Mouse (Mus musculus) skeletal muscle tissue, adult 2 months (tissue): ENCODE results near the gene Hhex.

ENCODE experiments used
- DNase-seq: peaks from one replicate; pipeline ENCODE4 v3.0.0-alpha.2; 2012; ENCODE audit warnings: low read depth, low spot score

Gene Hhex

DNA sequence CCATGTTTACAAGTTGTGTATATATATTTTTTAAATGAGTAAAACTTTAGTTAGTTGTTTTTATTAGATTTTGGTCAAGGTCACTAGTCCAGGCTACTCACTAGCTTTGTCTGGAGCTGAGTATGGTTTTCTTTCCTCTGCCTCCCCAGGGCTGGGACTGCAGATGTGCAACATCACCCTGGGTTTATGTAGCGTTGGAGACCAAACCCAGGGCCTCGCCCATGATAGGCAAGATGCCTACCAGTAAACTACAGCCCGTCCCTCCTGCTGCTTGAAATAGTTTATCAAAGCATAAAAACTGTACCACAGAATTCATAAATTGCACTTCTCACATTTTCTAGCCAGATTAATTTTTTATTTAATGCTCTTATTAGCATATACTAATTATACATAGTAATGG, 14.6 kb downstream of the Hhex start:
- no peak for DNase-seq

- no peak for DNase-seq
These were observed 20.9 kb downstream of the Hhex start for GRCm38 (mm10) chr19:37455528-37455927.

- DNase-seq, result no peak
These were observed 21.4 kb downstream of the Hhex start for GRCm38 (mm10) chr19:37455961-37456360.

DNA sequence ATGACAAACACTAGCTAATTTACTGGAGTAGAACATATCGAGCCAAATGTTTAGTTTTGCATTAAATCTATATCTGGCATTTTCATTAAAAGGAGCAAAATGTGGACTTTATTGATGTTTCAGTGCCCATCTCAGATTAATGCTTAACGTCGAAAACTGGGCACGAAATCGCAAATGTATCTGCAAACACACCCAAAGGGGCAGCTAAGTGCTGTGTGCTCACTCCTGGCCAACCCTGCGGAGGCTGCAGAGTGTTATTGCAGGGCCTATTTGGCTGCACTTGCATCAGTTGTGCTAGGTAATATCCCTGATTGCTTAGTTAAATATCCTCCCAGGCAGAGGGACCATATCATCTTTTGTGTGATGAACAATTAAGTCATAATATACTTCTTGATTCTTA, 23.4 kb downstream of the Hhex start:
- no peak for DNase-seq

DNA sequence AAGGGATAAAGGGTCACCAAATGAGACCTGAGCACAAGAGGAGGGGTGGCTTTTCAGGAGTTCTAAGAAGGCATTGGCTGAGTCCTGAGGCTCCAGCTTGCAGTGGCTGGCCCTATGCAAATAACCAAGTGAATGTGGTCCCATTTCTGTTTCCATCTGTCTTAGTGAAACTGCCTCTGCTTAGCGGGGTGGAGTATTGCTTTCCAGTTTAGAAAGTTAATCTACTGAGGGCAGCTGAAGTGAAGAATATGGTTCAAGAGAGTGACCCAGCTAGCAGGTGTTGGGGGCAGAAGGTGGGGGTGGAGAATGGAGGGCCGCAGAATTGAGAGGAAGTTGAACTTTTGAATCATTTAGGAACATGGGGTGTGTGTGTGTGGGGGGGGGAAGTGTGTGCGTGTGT, 31.8 kb downstream of the Hhex start:
- no peak for DNase-seq

- DNase-seq, result no peak
These were observed 32.4 kb downstream of the Hhex start for GRCm38 (mm10) chr19:37466978-37467377.

DNA sequence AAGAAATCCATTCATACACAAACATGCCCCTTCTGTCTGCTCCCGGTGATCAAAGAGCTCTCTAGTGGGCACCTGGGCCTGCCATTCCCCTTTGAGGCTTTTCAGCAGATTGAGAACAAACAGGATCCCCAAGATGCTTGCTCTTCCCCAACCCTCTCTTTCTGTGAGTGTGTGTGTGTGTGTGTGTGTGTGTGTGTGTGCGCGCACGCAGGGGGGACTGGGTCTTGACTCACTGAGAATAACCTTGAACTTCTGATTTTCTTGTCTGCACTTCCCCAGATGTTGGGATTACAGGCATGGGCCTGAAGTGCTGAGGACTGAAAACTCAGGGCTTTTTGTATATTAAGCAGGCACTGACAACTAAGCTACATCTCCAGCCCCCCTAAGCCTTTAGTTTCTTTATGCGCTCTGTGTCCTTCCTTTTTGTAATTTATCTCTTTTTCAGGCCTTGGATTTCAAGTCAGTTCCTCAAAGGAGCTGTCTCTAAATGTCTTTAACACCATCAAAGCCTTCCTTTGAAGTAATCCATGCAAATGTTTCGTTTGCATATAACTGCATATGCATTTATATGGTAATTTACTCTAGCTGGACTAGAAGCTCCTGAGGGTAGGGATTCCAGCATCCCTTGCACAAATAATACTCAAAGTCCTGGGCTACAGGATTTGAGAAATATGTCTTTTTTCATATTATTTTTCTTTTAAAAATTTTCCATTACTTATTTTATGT, 34.4 kb downstream of the Hhex start:
- DNase-seq, result no peak

- no peak for DNase-seq
These were observed 37.1 kb downstream of the Hhex start for GRCm38 (mm10) chr19:37471680-37472079.

DNA sequence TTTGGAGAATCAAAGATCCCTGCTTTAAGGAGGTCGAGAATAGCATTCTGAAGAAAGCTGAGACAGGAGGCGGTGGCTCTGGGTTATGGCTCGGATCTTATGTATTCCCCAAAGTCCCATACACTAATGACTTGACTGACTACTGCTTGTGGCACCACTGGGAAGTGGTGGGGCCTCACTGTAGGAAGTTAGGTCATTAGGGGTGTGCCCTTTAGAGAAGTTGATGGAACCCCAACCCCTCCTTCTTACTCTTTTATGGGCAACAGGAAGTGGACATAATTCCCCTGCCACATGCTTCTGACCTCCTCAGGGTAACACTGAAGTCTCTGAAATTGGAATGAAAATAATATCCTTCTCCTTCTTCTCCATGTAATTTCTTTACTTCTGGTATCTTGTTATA, 38.0 kb downstream of the Hhex start:
- no peak for DNase-seq

- DNase-seq, result no peak
These were observed 47.1 kb downstream of the Hhex start for GRCm38 (mm10) chr19:37481704-37482103.

GRCm38 (mm10) chr19:37482556-37483187, 48.1 kb downstream of the Hhex start:
- DNase-seq, result no peak

DNA sequence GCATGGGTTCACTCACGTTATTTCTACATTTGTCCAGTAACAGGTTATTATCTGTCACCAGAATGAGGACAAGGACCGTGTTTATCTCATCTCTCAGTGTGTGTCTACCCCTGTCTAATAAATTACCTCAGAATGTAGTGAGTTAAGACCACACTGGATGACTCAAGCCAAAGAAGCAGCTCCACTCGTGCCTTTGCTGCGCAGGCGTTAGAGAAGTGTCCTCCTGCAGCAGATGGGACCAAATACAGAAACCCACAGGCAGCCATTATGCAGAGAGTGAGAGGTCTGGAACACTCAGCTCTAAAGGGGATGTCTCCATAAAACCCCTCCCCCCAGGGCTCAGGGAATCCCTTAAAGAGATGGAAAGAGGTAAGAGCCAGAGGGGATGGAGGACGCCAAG, 50.2 kb downstream of the Hhex start:
- no peak for DNase-seq

GRCm38 (mm10) chr19:37486801-37487200, 52.2 kb downstream of the Hhex start:
- no peak for DNase-seq

DNA sequence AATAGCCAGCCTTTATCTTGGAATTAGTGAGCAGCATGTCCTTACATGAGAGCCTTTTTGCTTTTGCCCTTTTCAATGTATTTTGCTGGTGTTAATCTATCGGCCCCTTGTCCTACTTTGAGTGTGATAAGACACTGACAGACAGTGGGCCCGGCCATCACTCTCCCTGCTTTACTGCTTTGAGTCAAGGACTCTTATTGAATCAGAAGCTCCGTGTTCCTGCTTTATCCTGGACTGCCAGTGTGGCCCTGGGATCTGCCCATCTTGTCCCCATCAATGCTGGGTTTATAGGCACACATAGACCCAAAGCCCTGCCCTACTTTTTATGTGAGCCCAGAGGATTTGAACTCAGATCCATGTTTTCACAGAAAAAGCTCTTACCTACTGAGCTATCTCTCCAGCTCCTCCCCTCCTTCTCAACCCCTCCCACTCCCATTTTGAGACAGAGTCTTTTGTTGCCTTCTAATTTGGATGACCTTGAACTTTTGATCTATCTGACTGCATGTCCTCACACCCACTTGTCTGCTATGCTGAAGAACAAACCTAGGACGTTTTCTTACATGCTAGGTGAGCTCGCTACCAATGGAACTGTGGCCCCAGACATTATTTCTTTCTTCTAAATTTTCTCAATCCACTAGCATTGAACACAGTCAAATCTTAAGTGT, 53.3 kb downstream of the Hhex start:
- no peak for DNase-seq

GRCm38 (mm10) chr19:37488608-37489262, 54.1 kb downstream of the Hhex start:
- no peak for DNase-seq
